Mouse (Mus musculus) cortical plate, adult 2 months (tissue): ENCODE results near the gene Traf3ip1.

Source experiments
- CTCF ChIP-seq: fragments of 200-500 bp; IDR thresholded peaks from 2 replicates; pipeline ENCODE4 v1.5.1; 2011; ENCODE audit warnings: mild to moderate bottlenecking, control low read depth, low read length; ENCODE audit not compliant: insufficient read depth; ENCODE audit errors: extremely low read depth
- POLR2A ChIP-seq: fragments of 200-500 bp; IDR thresholded peaks from 2 replicates; pipeline ENCODE4 v1.6.1; 2011; ENCODE audit warnings: mild to moderate bottlenecking, low read length, control low read depth; ENCODE audit not compliant: insufficient read depth; ENCODE audit errors: extremely low read depth

GRCm38 (mm10) chr1:91451547-91452084, 42.8 kb upstream of the Traf3ip1 start:
- no peak for TF ChIP-seq CTCF
- TF ChIP-seq POLR2A: no peak
